Mouse (Mus musculus) testis, adult 2 months (tissue): ENCODE data around the gene Pkp4. TPM values are rescaled to one million over a fixed set of nuclear protein-coding genes. Genes with fewer than 3 reads are reported as not detected.

Source experiments
- H3K27ac ChIP-seq: fragments of 200-500 bp; 2 replicates; pipeline ENCODE4 v1.5.1; 2012; ENCODE audit warnings: low read depth, low read length; ENCODE audit not compliant: control insufficient read depth, insufficient read depth
- H3K27me3 ChIP-seq: fragments of 200-500 bp; 2 replicates; pipeline ENCODE4 v1.6.1; 2012; ENCODE audit warnings: mild to moderate bottlenecking, low read length, moderate library complexity; ENCODE audit not compliant: control insufficient read depth, insufficient read depth
- H3K36me3 ChIP-seq: fragments of 200-500 bp; 2 replicates; pipeline ENCODE4 v1.6.1; 2012; ENCODE audit warnings: mild to moderate bottlenecking, low read length; ENCODE audit not compliant: control insufficient read depth, insufficient read depth
- H3K4me1 ChIP-seq: fragments of 200-500 bp; 2 replicates; pipeline ENCODE4 v1.6.1; 2012; ENCODE audit warnings: low read length; ENCODE audit not compliant: control insufficient read depth, insufficient read depth
- H3K4me3 ChIP-seq: fragments of 200-500 bp; 2 replicates; pipeline ENCODE4 v1.5.1; 2012; ENCODE audit warnings: low read depth, mild to moderate bottlenecking, low read length, moderate library complexity, mixed read lengths; ENCODE audit not compliant: control insufficient read depth
- CTCF ChIP-seq: fragments of 200-500 bp; IDR thresholded peaks from 2 replicates; pipeline ENCODE4 v1.5.1; 2012; ENCODE audit warnings: low read depth, mild to moderate bottlenecking, inconsistent platforms, low read length, moderate library complexity; ENCODE audit not compliant: control insufficient read depth, insufficient read depth, insufficient replicate concordance
- POLR2A ChIP-seq: fragments of 200-500 bp; IDR thresholded peaks from 2 replicates; pipeline ENCODE4 v1.6.1; 2012; ENCODE audit warnings: low read depth, mild to moderate bottlenecking, inconsistent platforms, low read length, moderate library complexity; ENCODE audit not compliant: control insufficient read depth
- polyA plus RNA-seq: library from polyadenylated mRNA; depleted of rRNA; stranded (reverse); fragments of >200 nt; gene quantifications from 2 replicates; pipeline ENCODE4 v1.2.3, GENCODE M21; 2012

Pkp4 gene
- polyA plus RNA-seq, 1 experiment: 9.4 TPM

DNA sequence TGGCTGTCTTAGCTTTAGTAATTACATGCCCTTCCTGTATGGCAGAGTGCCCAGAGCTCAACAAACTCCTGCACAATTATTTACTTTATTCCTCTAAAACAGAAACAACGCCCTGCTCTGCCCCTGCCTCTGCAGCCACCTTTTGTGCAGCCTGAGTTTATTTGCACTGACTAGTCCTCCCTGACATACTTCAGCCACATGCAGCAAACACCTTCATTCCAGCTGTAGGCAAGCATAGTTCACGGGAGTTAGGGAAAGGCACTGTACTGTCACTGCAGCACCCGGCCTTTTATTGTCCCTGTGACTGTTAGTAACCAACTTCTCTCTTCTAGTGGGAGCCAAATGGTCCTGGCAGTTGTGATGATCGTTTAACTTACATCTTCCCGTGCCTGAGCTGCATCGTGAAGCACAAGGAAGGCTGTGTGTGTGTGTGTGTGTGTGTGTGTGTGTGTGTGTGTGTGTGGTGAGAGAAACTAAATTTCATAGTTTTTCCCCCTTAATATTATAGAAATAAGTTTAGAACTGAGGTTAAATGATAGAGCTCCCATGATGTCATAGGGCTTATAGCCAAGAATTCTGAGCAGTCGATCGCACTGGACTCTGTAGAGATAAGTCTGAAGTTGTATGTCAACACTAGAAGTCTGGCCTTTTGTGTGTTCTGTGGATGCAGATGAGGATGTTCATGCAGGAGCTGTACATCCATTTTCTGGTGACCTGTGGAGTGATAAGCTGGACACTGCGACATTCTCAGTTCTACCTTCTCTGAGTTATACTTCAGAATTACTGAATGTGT, 59.5 kb downstream of the Pkp4 start:
- no peak overlapping the region for H3K4me3 ChIP-seq
- no peaks in the 10 kb centered on the region for H3K27me3 ChIP-seq
- no peaks in the 10 kb centered on the region for H3K36me3 ChIP-seq
- TF ChIP-seq CTCF: no peak
- TF ChIP-seq POLR2A: no peak
- no peak overlapping the region for H3K27ac ChIP-seq
- no peaks in the 10 kb centered on the region for H3K4me1 ChIP-seq

DNA sequence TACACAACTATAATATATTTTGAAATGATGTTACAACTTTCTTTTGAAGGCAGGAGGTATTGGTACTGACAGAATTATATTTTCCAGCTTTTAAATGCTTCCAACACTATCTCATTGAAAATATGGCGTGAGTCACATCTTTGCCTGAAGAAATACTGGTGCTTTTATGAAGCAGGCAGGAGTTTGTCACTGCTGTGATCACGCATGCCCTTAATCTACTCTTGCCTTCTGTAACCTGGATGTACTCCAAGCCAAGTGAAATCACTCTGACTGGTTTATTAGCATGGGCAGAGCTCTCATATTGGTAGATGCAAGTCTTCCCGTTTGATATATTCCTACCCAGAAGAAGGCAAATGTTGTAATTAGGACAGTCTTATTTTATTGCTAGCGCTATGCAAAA, 65.7 kb downstream of the Pkp4 start:
- Histone ChIP-seq H3K27me3 (no peaks in the 10 kb centered on the region), H3K4me1 (no peaks in the 10 kb centered on the region), H3K27ac (no peak overlapping the region), H3K4me3 (no peak overlapping the region), H3K36me3 (no peaks in the 10 kb centered on the region)
- TF ChIP-seq POLR2A (no peak), CTCF (no peak)

DNA sequence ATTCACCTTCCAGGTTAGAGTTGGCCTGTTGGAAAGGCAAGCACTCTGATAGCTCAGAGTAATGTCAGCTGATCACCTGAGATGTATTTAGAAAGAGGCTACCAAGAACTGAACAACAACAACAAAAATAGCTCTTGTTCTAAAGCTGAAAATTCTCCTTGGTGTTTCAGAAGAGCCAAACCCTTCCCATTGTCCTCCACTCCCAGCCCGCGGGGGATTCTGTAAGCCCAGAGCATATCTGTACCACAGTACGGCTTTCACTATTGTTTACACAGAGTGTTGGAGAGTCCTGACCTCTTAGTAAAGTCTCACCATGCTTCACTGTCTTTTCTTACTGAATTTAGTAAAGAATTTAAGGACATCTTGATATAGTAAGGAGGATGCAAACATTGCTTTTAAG, 66.4 kb downstream of the Pkp4 start:
- no peaks in the 10 kb centered on the region for H3K36me3 ChIP-seq

DNA sequence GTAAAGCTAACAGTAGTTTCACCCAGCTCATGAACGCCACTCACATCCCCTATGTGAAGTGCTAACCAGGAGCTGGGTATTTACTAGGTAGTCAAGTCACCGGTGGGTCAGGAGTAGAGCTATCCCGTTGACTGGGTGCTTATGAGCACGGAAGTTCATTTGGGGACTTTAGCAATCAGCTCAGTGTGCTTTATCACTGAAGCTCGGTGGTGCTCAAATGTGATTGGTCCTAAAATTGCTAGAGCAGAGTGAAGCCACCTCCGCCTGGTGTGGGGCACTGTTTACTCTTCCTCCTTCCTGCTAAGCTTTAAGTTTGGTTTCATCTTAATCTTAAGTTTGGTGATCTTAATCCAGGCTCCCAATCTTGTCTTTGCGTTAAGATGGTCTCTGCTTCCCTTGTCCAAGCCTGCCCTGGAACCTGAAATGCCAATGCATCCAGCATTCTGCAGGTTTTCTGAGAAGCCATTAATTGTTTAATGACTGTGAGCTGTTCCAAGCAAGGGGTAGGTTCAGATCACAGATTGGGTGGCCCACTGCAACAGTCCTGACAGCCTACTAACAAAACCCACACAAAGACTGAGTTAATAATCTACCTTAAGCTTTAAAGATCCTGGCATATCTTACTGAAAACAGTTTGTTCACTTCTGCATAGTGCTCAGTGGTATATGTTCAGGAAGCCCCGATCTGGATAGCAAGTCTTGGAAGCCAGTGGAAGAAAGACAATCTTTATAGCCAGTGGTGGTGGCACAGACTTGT, 67.0 kb downstream of the Pkp4 start:
- Histone ChIP-seq H3K36me3 (no peaks in the 10 kb centered on the region), H3K27ac (no peak overlapping the region), H3K27me3 (no peaks in the 10 kb centered on the region), H3K4me1 (no peaks in the 10 kb centered on the region), H3K4me3 (no peak overlapping the region)
- no peak for TF ChIP-seq POLR2A
- no peak for TF ChIP-seq CTCF

More for the DNA sequence above, 66.4 kb downstream of the Pkp4 start:
- Histone ChIP-seq H3K27me3 (no peaks in the 10 kb centered on the region), H3K4me1 (no peaks in the 10 kb centered on the region), H3K27ac (no peak overlapping the region), H3K4me3 (no peak overlapping the region)
- no peak for TF ChIP-seq CTCF
- no peak for TF ChIP-seq POLR2A

DNA sequence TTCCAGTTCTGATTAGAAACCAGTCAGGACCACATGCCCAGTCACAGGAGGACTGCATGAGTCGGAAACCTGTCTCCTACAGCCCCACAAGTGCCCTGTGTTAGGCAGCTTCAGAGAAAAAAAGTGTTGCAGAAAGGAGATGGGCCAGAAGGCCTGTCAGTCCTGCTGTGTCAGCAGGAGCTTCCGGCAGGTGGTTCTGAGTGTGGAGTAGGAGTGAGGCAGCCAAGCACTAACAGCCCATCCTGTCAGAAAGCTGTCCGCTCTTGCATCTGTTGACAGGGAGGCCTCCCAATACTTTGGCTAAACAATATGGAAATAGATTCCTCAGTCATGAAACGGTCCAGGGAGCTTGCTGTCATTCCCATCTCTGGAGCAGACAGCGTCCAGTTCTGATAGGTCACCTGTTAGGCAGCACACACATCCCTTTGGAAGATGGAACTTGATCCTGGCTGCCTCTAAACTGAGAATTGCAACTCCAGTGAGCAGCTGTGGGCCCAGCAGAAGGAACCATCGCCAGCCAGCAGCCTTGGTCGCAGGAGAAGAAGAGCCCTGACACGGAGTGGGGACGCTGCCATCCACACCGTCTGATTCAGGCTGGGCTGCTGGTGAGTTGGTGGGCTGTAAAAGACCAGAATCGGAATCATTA, 68.7 kb downstream of the Pkp4 start:
- H3K4me3 ChIP-seq: no peak overlapping the region
- TF ChIP-seq CTCF (no peak), POLR2A (no peak)
- no peak overlapping the region for H3K27ac ChIP-seq
- no peaks in the 10 kb centered on the region for H3K27me3 ChIP-seq
- H3K36me3 ChIP-seq: no peaks in the 10 kb centered on the region
- no peaks in the 10 kb centered on the region for H3K4me1 ChIP-seq

DNA sequence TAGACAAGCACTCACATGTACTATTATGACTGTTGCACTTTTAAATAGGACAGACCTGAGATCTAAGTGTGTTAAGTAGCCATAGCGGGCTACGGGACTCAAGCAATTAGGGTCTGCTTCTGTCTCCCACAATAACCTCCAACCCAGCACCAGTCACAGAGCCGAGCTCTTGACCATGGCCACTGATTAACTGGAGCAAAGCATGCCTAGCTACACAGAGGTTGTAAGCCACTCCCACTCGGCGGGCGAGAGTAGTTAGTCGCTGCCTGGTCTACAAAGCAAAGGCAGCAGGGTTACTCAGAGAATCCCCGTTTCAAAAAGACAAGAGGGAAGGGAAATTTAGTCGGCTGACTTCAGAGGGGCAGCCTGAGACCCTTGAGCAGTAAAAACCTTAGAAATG, 70.0 kb downstream of the Pkp4 start:
- no peaks in the 10 kb centered on the region for H3K4me1 ChIP-seq
- no peaks in the 10 kb centered on the region for H3K27me3 ChIP-seq
- no peaks in the 10 kb centered on the region for H3K36me3 ChIP-seq
- TF ChIP-seq POLR2A (no peak), CTCF (no peak)
- H3K4me3 ChIP-seq: no peak overlapping the region
- no peak overlapping the region for H3K27ac ChIP-seq

DNA sequence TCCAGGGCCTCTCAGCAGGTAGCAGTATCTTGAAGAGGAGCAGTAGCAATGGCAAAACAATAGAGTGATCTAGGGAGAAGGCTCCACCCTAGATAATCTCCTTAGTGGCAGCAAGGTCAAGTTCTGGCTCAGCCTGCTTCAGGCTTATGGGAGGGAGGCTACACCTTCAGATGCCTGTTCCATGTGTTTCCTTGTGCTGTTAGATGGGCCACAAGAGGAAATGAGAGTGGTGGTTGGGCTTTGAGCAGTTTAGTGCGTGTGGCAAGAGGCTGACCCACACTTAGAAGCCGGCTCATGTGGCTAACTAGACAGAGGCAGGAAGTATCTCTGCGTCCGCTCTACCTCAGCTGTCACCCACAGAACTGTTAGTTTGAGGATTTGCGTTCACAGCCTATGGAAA, 70.9 kb downstream of the Pkp4 start:
- H3K27ac ChIP-seq: no peak overlapping the region
- H3K4me1 ChIP-seq: no peaks in the 10 kb centered on the region
- no peaks in the 10 kb centered on the region for H3K36me3 ChIP-seq
- no peaks in the 10 kb centered on the region for H3K27me3 ChIP-seq
- TF ChIP-seq POLR2A (no peak), CTCF (no peak)
- H3K4me3 ChIP-seq: no peak overlapping the region
